Mouse (Mus musculus): Measurements from ENCODE around the gene Zzz3. TPM values are rescaled to one million over a fixed set of nuclear protein-coding genes. Genes with fewer than 3 reads are reported as not detected.
A peak's percentile ranks its signal among the peaks of the same experiment; 100 is the strongest.

Zzz3 gene
- polyA plus RNA-seq, 1 experiment from 2014 or later: 44.0 TPM

DNA sequence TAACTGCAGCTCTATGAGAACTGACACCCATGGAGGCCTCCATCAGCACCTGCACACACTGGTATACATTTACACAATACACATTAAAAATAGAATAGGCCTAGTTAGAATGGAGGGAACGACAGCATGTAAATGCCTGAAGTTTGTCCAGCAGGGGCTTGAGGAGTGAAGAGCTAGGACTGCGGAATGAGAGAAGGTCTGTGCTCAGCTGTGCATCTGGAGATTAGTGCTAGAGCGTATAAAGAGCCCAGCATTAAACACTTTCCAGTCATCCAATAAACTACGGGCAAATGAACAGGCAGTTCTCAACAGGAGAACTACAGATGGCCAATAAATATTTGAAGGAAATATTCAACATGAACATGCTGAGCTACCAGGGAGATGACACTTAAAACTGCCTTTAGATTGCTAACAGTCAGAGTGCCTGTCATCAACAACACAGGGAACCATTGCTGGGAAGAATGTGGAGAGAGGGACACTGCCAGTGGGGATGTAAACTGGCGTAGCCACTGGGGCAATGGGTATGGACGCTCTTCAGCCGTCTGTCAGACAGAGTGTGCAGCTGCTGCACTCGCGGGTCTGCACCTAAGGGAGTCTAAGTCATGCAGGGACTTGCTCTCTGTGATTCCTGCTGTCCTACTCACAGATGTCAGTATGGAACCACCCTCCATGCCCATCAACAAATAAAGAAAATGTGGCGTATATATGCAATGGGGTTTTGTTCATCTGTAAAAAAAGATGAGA is 41.7 kb upstream of the Zzz3 start:
- Histone ChIP-seq H3K4me2 (ENCODE audit: low read length) (no peak overlapping the region), H3K4me3 (ENCODE audit: low read depth, low read length) (no peak overlapping the region), H3K9ac (ENCODE audit: low read length) (no peak overlapping the region), H3K4me1 (ENCODE audit: control insufficient read depth, insufficient read depth, low read length) (no peaks in the 10 kb centered on the region), H3K9me3 (replicated peaks; ENCODE audit: control insufficient read depth, low read length) (no peaks in the 10 kb centered on the region), H3K27ac (ENCODE audit: low read depth, low read length) (no peak overlapping the region), H3K27me3 (replicated peaks; ENCODE audit: control insufficient read depth, insufficient read depth, low read length) (no peaks in the 10 kb centered on the region), H3K36me3 (ENCODE audit: control insufficient read depth, insufficient read depth, low read length) (peaks cover 2% of the 10 kb centered on the region; the same call in 1 of the 2 replicates)
- ATAC-seq (no peak), DNase-seq (ENCODE audit: low spot score) (no peak)
- WGBS: 82% methylated on average over 10 of the region's 10 CpGs

DNA sequence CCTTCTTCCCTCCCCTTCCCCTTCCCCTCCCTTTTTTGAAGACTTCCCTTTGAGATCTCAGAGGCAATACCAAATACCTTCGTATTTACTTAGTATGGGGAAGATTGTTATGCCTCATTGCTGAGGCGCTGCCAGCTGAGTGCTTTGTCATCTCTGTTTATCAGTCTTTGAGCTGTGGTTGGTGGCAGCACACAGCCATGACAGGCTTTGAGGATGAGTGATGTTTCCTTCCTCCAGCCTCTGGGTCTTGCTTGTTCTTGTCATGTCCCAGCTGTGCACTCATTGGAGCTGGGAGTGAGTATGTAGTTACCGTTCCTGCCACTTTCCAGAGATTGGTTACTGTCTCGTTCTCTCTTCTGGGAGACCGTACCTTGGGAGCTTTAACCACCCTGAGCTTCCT is 39.9 kb upstream of the Zzz3 start:
- Histone ChIP-seq H3K27me3 (replicated peaks; ENCODE audit: control insufficient read depth, insufficient read depth, low read length) (no peaks in the 10 kb centered on the region), H3K9me3 (replicated peaks; ENCODE audit: control insufficient read depth, low read length) (no peaks in the 10 kb centered on the region), H3K36me3 (ENCODE audit: control insufficient read depth, insufficient read depth, low read length) (peaks cover 15% of the 10 kb centered on the region), H3K9ac (ENCODE audit: low read length) (no peak overlapping the region), H3K4me2 (ENCODE audit: low read length) (no peak overlapping the region), H3K4me1 (ENCODE audit: control insufficient read depth, insufficient read depth, low read length) (no peaks in the 10 kb centered on the region), H3K27ac (ENCODE audit: low read depth, low read length) (no peak overlapping the region), H3K4me3 (ENCODE audit: low read depth, low read length) (no peak overlapping the region)
- no peak for ATAC-seq
- 81% methylated on average over 5 of the region's 5 CpGs for WGBS
- DNase-seq (ENCODE audit: low spot score): no peak

DNA sequence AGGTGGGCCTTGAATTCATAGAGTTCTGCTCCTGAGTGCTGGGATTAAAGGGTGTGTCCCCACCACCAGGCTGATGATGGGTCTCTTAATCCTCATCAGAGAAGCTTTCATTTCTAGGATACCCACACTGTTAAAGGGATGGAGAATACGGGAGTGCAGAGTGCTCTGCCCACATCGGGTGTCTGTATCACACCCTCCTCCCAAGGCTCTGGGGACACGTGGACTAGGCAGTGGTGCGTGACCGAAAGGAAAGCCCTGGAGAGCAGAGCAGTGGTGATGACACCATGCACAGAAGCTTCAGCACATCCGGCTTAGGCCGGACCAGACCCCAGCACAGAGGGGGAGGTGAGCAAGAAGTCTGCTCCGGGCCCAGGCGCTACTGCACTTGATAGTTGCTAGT is 38.5 kb upstream of the Zzz3 start:
- WGBS: 88% methylated on average over 9 of the region's 9 CpGs
- ATAC-seq (no peak), DNase-seq (ENCODE audit: low spot score) (no peak)
- Histone ChIP-seq H3K27ac (ENCODE audit: low read depth, low read length) (no peak overlapping the region), H3K36me3 (ENCODE audit: control insufficient read depth, insufficient read depth, low read length) (peaks cover 27% of the 10 kb centered on the region), H3K27me3 (replicated peaks; ENCODE audit: control insufficient read depth, insufficient read depth, low read length) (no peaks in the 10 kb centered on the region), H3K9ac (ENCODE audit: low read length) (no peak overlapping the region), H3K4me3 (ENCODE audit: low read depth, low read length) (no peak overlapping the region), H3K4me2 (ENCODE audit: low read length) (no peak overlapping the region), H3K9me3 (replicated peaks; ENCODE audit: control insufficient read depth, low read length) (no peaks in the 10 kb centered on the region), H3K4me1 (ENCODE audit: control insufficient read depth, insufficient read depth, low read length) (no peaks in the 10 kb centered on the region)

DNA sequence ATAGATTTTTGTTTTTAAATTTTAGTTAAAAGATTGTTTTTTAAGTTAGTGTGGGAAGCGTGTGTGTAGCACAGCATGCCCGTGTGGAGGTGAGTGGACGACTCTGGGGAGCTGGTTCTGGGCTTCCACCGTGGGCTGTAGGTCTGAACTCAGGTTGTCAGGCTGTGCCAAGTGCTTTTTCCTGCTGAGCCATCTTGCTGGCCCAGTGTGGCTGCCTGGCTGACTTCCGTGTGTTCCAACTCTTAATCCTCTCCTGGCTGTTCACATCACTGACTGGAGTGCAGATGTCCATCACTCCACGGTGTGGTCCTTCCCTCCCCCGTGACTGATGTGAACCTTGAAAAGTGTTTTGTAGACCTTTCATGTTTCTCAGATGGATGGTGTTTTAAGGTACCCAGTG is 36.1 kb upstream of the Zzz3 start:
- no peak overlapping the region for H3K4me3 ChIP-seq (ENCODE audit: low read depth, low read length)
- no peaks in the 10 kb centered on the region for H3K9me3 ChIP-seq (replicated peaks; ENCODE audit: control insufficient read depth, low read length)
- H3K27me3 ChIP-seq (replicated peaks; ENCODE audit: control insufficient read depth, insufficient read depth, low read length): no peaks in the 10 kb centered on the region
- DNase-seq (ENCODE audit: low spot score) (no peak), ATAC-seq (no peak)
- 85% methylated on average over 7 of the region's 7 CpGs for WGBS
- H3K9ac ChIP-seq (ENCODE audit: low read length): no peak overlapping the region
- no peak overlapping the region for H3K4me2 ChIP-seq (ENCODE audit: low read length)
- H3K36me3 ChIP-seq (ENCODE audit: control insufficient read depth, insufficient read depth, low read length): peaks cover 49% of the 10 kb centered on the region
- H3K4me1 ChIP-seq (ENCODE audit: control insufficient read depth, insufficient read depth, low read length): no peaks in the 10 kb centered on the region
- no peak overlapping the region for H3K27ac ChIP-seq (ENCODE audit: low read depth, low read length)

DNA sequence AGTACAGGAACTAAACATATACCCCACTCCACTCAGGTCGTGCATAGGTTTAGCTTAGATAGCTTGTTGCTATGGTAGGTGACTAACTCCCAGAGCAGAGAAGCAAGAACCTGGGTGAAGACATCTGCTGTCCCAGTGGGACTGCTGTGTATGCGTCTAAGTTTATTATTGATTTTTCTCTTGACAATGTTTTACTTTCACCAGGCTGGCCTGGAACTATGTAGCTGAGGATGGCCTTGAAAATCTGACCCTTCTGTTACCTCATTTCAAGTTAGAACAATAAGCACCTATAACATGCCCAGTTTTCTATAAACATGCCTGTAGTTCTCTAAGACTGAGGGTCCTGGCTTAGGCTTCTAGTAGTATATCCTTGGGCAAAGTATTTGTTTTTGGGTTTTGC is 31.1 kb upstream of the Zzz3 start:
- no peak overlapping the region for H3K27ac ChIP-seq (ENCODE audit: low read depth, low read length)
- no peak for DNase-seq (ENCODE audit: low spot score)
- no peak overlapping the region for H3K4me2 ChIP-seq (ENCODE audit: low read length)
- 90% methylated on average over 2 of the region's 2 CpGs for WGBS
- H3K27me3 ChIP-seq (replicated peaks; ENCODE audit: control insufficient read depth, insufficient read depth, low read length): no peaks in the 10 kb centered on the region
- H3K4me1 ChIP-seq (ENCODE audit: control insufficient read depth, insufficient read depth, low read length): no peaks in the 10 kb centered on the region
- no peaks in the 10 kb centered on the region for H3K9me3 ChIP-seq (replicated peaks; ENCODE audit: control insufficient read depth, low read length)
- H3K9ac ChIP-seq (ENCODE audit: low read length): no peak overlapping the region
- ATAC-seq: no peak
- H3K36me3 ChIP-seq (ENCODE audit: control insufficient read depth, insufficient read depth, low read length): peaks cover 89% of the 10 kb centered on the region
- H3K4me3 ChIP-seq (ENCODE audit: low read depth, low read length): no peak overlapping the region

DNA sequence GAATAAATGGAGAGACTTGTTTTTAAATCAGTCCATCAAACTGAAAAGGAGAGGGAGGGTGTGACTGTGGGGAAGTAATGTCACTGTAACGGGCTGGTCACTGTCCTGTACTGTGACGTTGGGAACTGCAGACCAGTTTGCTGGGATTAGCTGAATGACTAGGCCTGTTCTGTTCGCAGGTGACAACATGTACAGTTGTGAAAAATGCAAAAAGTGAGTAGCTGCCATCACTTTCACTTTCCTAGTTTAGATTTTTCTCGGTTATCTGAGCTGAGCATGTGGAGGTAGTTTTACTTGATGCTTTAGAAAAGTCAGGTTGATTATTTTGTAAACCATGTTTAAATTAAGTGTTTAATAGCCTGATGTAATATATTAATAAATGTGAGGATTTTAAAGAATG is 19.2 kb upstream of the Zzz3 start:
- ATAC-seq: no peak
- H3K27me3 ChIP-seq (replicated peaks; ENCODE audit: control insufficient read depth, insufficient read depth, low read length): no peaks in the 10 kb centered on the region
- peaks cover 69% of the 10 kb centered on the region for H3K36me3 ChIP-seq (ENCODE audit: control insufficient read depth, insufficient read depth, low read length)

DNA sequence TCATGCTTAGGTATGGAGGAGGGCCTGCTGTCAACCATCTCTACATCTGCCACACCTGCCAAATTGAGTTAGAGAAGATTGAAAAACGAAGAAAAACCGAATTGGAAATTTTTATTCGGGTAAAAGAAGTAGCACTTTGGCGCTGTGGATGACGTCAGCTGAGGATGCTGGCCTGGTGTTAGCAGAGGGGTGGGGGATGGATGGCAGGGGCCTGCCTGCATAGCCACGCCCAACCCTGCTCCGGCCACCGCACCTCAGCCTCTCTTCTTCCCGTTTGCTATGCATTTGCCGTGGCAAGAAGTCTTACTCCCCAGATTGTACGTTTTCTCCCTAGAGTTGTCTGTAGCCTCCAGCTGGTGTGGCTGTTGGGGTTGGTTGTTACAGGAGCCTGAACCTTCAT is 11.2 kb upstream of the Zzz3 start:
- peaks cover 68% of the 10 kb centered on the region for H3K36me3 ChIP-seq (ENCODE audit: control insufficient read depth, insufficient read depth, low read length)
- no peak overlapping the region for H3K4me3 ChIP-seq (ENCODE audit: low read depth, low read length)
- H3K9ac ChIP-seq (ENCODE audit: low read length): no peak overlapping the region
- no peak overlapping the region for H3K27ac ChIP-seq (ENCODE audit: low read depth, low read length)
- no peaks in the 10 kb centered on the region for H3K27me3 ChIP-seq (replicated peaks; ENCODE audit: control insufficient read depth, insufficient read depth, low read length)
- no peak for DNase-seq (ENCODE audit: low spot score)
- 68% methylated on average over 11 of the region's 11 CpGs for WGBS
- no peaks in the 10 kb centered on the region for H3K4me1 ChIP-seq (ENCODE audit: control insufficient read depth, insufficient read depth, low read length)
- no peak overlapping the region for H3K4me2 ChIP-seq (ENCODE audit: low read length)
- H3K9me3 ChIP-seq (replicated peaks; ENCODE audit: control insufficient read depth, low read length): no peaks in the 10 kb centered on the region
- ATAC-seq: no peak

More for the DNA sequence above, 19.2 kb upstream of the Zzz3 start:
- no peaks in the 10 kb centered on the region for H3K4me1 ChIP-seq (ENCODE audit: control insufficient read depth, insufficient read depth, low read length)
- WGBS: 93% methylated on average over 4 of the region's 4 CpGs
- H3K27ac ChIP-seq (ENCODE audit: low read depth, low read length): no peak overlapping the region
- H3K4me3 ChIP-seq (ENCODE audit: low read depth, low read length): no peak overlapping the region
- no peak overlapping the region for H3K4me2 ChIP-seq (ENCODE audit: low read length)
- H3K9ac ChIP-seq (ENCODE audit: low read length): no peak overlapping the region
- DNase-seq (ENCODE audit: low spot score): no peak
- no peaks in the 10 kb centered on the region for H3K9me3 ChIP-seq (replicated peaks; ENCODE audit: control insufficient read depth, low read length)

DNA sequence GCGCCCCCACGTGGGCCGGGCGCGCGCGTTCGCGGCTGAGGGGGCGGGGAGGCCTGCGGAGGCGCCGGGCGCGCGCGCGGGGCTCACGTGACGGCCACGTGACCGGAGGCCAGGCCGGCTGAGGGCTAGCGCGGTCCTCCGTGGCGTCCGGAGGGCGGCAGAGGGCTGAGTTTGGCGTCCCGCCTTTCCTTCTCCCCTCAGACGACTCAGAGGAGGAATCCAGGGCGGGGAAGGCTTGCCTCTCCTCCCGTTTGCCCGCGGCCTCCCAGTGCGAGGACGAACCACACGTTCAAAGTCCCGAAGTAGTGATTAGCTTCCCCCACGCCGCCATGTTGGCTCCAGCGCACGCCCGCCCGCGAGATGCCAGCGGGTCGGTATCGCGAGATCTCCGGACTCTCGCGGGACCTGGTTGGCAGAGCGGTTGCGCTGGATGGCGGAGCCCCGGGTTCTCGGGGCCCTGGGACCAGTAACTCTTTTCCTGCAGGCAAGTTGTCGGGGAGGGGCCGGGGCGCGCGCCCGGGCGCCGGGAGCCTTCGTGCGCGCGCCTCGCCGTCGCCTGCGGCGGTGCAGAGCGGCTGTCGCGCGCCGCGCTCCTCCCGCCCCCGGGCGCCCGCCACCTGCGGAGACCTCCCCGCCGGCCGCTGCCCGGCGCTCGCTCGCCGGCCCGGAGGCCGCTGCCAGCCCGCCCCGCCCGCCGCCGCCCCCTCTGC is 1.2 kb downstream of the Zzz3 start:
- peak overlapping the region; percentile 92 for H3K9ac ChIP-seq (ENCODE audit: low read length)
- H3K36me3 ChIP-seq (ENCODE audit: control insufficient read depth, insufficient read depth, low read length): peaks cover 19% of the 10 kb centered on the region
- peak; percentile 97 for DNase-seq (ENCODE audit: low spot score)
- peak overlapping the region; percentile 84 for H3K4me2 ChIP-seq (ENCODE audit: low read length)
- H3K4me1 ChIP-seq (ENCODE audit: control insufficient read depth, insufficient read depth, low read length): peaks cover 12% of the 10 kb centered on the region; the same call in 1 of the 2 replicates
- H3K4me3 ChIP-seq (ENCODE audit: low read depth, low read length): peak overlapping the region; percentile 73
- H3K27me3 ChIP-seq (replicated peaks; ENCODE audit: control insufficient read depth, insufficient read depth, low read length): no peaks in the 10 kb centered on the region
- peak overlapping the region; percentile 99 for H3K27ac ChIP-seq (ENCODE audit: low read depth, low read length)
- WGBS: under 1% methylated on average over 59 of the region's 102 CpGs
- peak; percentile 91 for ATAC-seq
- H3K9me3 ChIP-seq (replicated peaks; ENCODE audit: control insufficient read depth, low read length): no peaks in the 10 kb centered on the region

DNA sequence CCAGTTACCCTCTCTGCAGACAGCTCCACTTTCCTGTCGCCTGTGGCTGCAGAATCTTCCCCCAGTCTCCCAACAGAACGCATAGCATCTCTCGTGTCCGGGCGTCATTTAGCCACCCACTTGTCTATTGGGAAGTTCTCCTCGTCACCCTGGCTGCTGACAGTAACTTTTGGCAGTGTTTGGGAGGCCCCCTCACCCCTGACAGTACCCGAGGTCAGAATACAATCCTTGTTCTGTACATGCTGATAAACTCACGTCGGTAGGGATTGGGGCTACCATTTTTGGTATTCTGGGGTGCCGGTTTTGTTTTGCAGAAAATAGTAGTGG is 1.7 kb downstream of the Zzz3 start:
- H3K4me1 ChIP-seq (ENCODE audit: control insufficient read depth, insufficient read depth, low read length): peaks cover 12% of the 10 kb centered on the region; the same call in 1 of the 2 replicates
- ATAC-seq (no peak), DNase-seq (ENCODE audit: low spot score) (no peak)
- H3K9ac ChIP-seq (ENCODE audit: low read length): peak overlapping the region; percentile 92
- H3K36me3 ChIP-seq (ENCODE audit: control insufficient read depth, insufficient read depth, low read length): peaks cover 15% of the 10 kb centered on the region
- no peaks in the 10 kb centered on the region for H3K9me3 ChIP-seq (replicated peaks; ENCODE audit: control insufficient read depth, low read length)
- H3K27me3 ChIP-seq (replicated peaks; ENCODE audit: control insufficient read depth, insufficient read depth, low read length): no peaks in the 10 kb centered on the region
- H3K4me3 ChIP-seq (ENCODE audit: low read depth, low read length): peak overlapping the region; percentile 73
- peak overlapping the region; percentile 84 for H3K4me2 ChIP-seq (ENCODE audit: low read length)
- H3K27ac ChIP-seq (ENCODE audit: low read depth, low read length): peak overlapping the region; percentile 99
- WGBS: 2% methylated on average over 10 of the region's 10 CpGs

All from forebrain, embryonic 14.5 days (tissue).